Mouse (Mus musculus) liver, embryonic 14.5 days (tissue): ENCODE results near the gene Macrod1.

Experiments
- CTCF ChIP-seq: IDR thresholded peaks from 2 replicates; pipeline ENCODE4 v1.5.1; 2016; ENCODE audit warnings: antibody characterized with exemption, low read depth, control low read depth
- EP300 ChIP-seq: IDR thresholded peaks from 2 replicates; pipeline ENCODE4 v1.6.1; 2016; ENCODE audit warnings: antibody characterized with exemption, low read depth

DNA sequence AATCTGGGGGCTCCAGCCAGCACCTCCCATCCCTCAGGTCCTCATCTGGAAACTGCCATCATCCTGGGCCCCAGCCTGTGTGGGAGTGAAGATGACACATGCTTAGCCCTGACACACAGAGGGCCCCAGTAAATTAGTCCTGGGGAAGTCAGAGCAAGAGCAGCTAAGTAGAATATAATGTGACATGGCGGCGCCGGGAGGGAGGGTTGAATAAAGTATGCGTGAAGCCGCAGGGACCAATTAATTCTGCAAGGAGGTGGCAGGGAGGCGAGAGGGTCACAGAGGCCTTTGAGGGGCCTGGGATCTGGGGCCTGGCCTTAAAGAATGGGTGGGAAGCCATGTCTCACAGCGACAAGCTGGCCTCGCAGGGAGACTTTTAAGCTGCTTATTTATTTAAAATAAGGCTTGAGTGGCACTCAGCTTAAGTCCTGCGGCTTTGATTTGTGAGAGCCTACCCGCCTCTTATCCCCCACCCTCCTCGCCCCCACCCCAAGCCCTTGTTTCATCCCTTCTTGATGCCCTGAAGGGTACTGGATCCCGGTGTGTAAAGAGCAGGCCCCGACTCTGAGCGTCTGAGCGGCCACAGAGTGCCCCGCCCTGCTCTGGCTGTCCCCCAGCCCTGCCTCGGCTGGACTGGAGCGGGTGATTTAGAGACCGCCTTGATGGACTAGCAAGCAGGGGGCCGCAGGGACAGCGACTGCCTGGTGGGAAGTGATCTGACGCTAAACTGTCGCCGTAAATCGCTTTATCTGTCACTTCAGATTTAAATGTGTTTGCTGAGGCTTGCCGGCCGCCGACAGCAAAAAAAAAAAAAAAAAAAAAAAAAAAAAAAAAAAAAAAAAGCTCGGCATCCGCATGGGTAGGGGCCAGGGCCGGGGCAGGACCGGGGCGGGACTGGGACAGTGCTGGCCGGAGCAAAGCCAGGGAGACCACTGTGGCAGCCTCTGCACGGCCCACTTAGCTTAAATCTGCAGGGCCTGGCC lies 13.5 kb downstream of the Macrod1 start:
- no peak for TF ChIP-seq CTCF
- no peak for TF ChIP-seq EP300
